ENCODE assay signal across 25 mouse cellular contexts in genomic region chr2:50706652-50707051, GRCm38 (mm10).
DNase-seq lines count a peak whose midpoint lies in the region; ATAC-seq and TF ChIP-seq lines count a peak whose summit lies in the region.
"Had no signal": no experiment of that assay in that cellular context is flagged by ENCODE, and none has a peak within 500 bp of the region (broad histone marks: within the 10 kb centered on the region; RNA-seq: fewer than 3 reads in every experiment).

No protein-coding gene starts in this region.

- no peak overlapping the region for H3K4me2 ChIP-seq in intestine, embryonic 15.5 days (replicated peaks)
- H3K4me2 ChIP-seq in intestine, postnatal 0 days (replicated peaks; ENCODE audit: low read depth), result no peak overlapping the region
- H3K4me2 ChIP-seq in midbrain, embryonic 11.5 days, result no peak overlapping the region
- no peak overlapping the region for H3K4me2 ChIP-seq in midbrain, embryonic 14.5 days (ENCODE audit: low read length)
- no peak overlapping the region for H3K4me2 ChIP-seq in embryonic facial prominence, embryonic 11.5 days (ENCODE audit: low read depth, low read length)
- H3K4me2 ChIP-seq: hindbrain, embryonic 15.5 days; liver, embryonic 11.5 days; midbrain, embryonic 15.5 days had no signal

- H3K27ac ChIP-seq in intestine, embryonic 15.5 days, result 0 out of 2 replicates have a peak overlapping the region, but pooled peaks have one; percentile 30
- H3K27ac ChIP-seq in intestine, postnatal 0 days (ENCODE audit: low read depth, low read length), result no peak overlapping the region
- no peak overlapping the region for H3K27ac ChIP-seq in midbrain, embryonic 11.5 days (ENCODE audit: low read depth, low read length)
- no peak overlapping the region for H3K27ac ChIP-seq in midbrain, embryonic 14.5 days (replicated peaks; ENCODE audit: low read depth, low read length)
- H3K27ac ChIP-seq in embryonic facial prominence, embryonic 11.5 days (replicated peaks; ENCODE audit: low read depth, low read length), result no peak overlapping the region
- H3K27ac ChIP-seq: hindbrain, embryonic 15.5 days; layer of hippocampus, adult 2 months; midbrain, embryonic 15.5 days had no signal

- peak; percentile 78 for DNase-seq in midbrain, embryonic 11.5 days (ENCODE audit: low spot score, missing footprints)
- DNase-seq in midbrain, embryonic 14.5 days, result no peak
- peak; percentile 38 for DNase-seq in embryonic facial prominence, embryonic 11.5 days (ENCODE audit: low spot score)
- no peak for DNase-seq in left cerebral cortex, adult 11 months (ENCODE audit: low spot score)
- no peak for DNase-seq in urinary bladder, postnatal 36 days (ENCODE audit: low spot score in 2 of 2)
- DNase-seq: adrenal gland, postnatal 10 days; cerebellum, postnatal 10 days; gastrocnemius, postnatal 10 days; heart, adult 11 months; heart, postnatal 36 days; kidney, postnatal 14 days; left cerebral cortex, postnatal 4 days; lung, postnatal 10 days; spleen, adult 18-20 months; thymus, adult 2 months had no signal

- no peak for ATAC-seq in intestine, embryonic 15.5 days
- no peak for ATAC-seq in intestine, postnatal 0 days
- no peak for ATAC-seq in midbrain, embryonic 11.5 days (ENCODE audit: low FRiP score)
- ATAC-seq in midbrain, embryonic 14.5 days (ENCODE audit: low FRiP score, low TSS enrichment), result no peak
- ATAC-seq in embryonic facial prominence, embryonic 11.5 days (replicated peaks; ENCODE audit: insufficient number of reproducible peaks, low FRiP score, low TSS enrichment, low read depth), result no peak
- ATAC-seq: activated CD4-positive, CD25-positive, alpha-beta regulatory T cell, adult 4 months; forebrain, embryonic 14.5 days; intestine, embryonic 16.5 days; midbrain, embryonic 15.5 days had no signal

- H3K4me1 ChIP-seq in intestine, embryonic 15.5 days (replicated peaks), result 0 out of 2 replicates have a peak, but pooled peaks cover 3% of the 10 kb centered on the region
- H3K4me1 ChIP-seq in intestine, postnatal 0 days (replicated peaks; ENCODE audit: control insufficient read depth, insufficient read depth, low read length), result no peaks in the 10 kb centered on the region
- H3K4me1 ChIP-seq in midbrain, embryonic 11.5 days (ENCODE audit: control insufficient read depth, insufficient read depth, low read length), result no peaks in the 10 kb centered on the region
- H3K4me1 ChIP-seq in midbrain, embryonic 14.5 days (ENCODE audit: control insufficient read depth, insufficient read depth, low read length), result peaks cover 10% of the 10 kb centered on the region
- H3K4me1 ChIP-seq in embryonic facial prominence, embryonic 11.5 days (ENCODE audit: control insufficient read depth, insufficient read depth, low read length), result no peaks in the 10 kb centered on the region

- no peaks in the 10 kb centered on the region for H3K9me3 ChIP-seq in intestine, embryonic 15.5 days
- H3K9me3 ChIP-seq in intestine, postnatal 0 days (ENCODE audit: control insufficient read depth), result no peaks in the 10 kb centered on the region
- H3K9me3 ChIP-seq in midbrain, embryonic 11.5 days (ENCODE audit: control insufficient read depth, low read length), result no peaks in the 10 kb centered on the region
- H3K9me3 ChIP-seq in midbrain, embryonic 14.5 days (ENCODE audit: control insufficient read depth, low read length), result no peaks in the 10 kb centered on the region
- H3K9me3 ChIP-seq in embryonic facial prominence, embryonic 11.5 days (replicated peaks; ENCODE audit: control insufficient read depth, low read length), result no peaks in the 10 kb centered on the region
- H3K9me3 ChIP-seq: hindbrain, embryonic 15.5 days; midbrain, embryonic 15.5 days had no signal

- no peak for TF ChIP-seq CTCF in intestine, postnatal 0 days (IDR thresholded peaks at IDR 0.05; ENCODE audit: low read depth)

- no peak overlapping the region for H3K4me3 ChIP-seq in intestine, embryonic 15.5 days (replicated peaks)
- H3K4me3 ChIP-seq in intestine, postnatal 0 days (ENCODE audit: low read depth, low read length), result no peak overlapping the region
- H3K4me3 ChIP-seq in midbrain, embryonic 11.5 days (ENCODE audit: low read depth, low read length), result no peak overlapping the region
- no peak overlapping the region for H3K4me3 ChIP-seq in midbrain, embryonic 14.5 days (replicated peaks; ENCODE audit: low read depth, low read length)
- H3K4me3 ChIP-seq in embryonic facial prominence, embryonic 11.5 days (ENCODE audit: low read depth, low read length), result no peak overlapping the region
- H3K4me3 ChIP-seq: hindbrain, embryonic 15.5 days; layer of hippocampus, adult 2 months; midbrain, embryonic 15.5 days; myocyte had no signal

- WGBS in intestine, embryonic 15.5 days, result 52% methylated on average over 3 of the region's 3 CpGs
- 57% methylated on average over 3 of the region's 3 CpGs for WGBS in intestine, postnatal 0 days
- 69% methylated on average over 3 of the region's 3 CpGs for WGBS in midbrain, embryonic 11.5 days
- 83% methylated on average over 3 of the region's 3 CpGs for WGBS in midbrain, embryonic 14.5 days
- 20% methylated on average over 3 of the region's 3 CpGs for WGBS in embryonic facial prominence, embryonic 11.5 days

- no peak overlapping the region for H3K9ac ChIP-seq in intestine, embryonic 15.5 days
- H3K9ac ChIP-seq in intestine, postnatal 0 days (ENCODE audit: low read depth, low read length), result no peak overlapping the region
- no peak overlapping the region for H3K9ac ChIP-seq in midbrain, embryonic 11.5 days (ENCODE audit: low read length)
- H3K9ac ChIP-seq in midbrain, embryonic 14.5 days (replicated peaks; ENCODE audit: low read length), result no peak overlapping the region
- no peak overlapping the region for H3K9ac ChIP-seq in embryonic facial prominence, embryonic 11.5 days (replicated peaks; ENCODE audit: low read length)
- H3K9ac ChIP-seq: hindbrain, embryonic 15.5 days; midbrain, embryonic 15.5 days had no signal

- H3K36me3 ChIP-seq in intestine, embryonic 15.5 days, result no peaks in the 10 kb centered on the region
- H3K36me3 ChIP-seq in intestine, postnatal 0 days (ENCODE audit: control insufficient read depth, insufficient read depth), result no peaks in the 10 kb centered on the region
- no peaks in the 10 kb centered on the region for H3K36me3 ChIP-seq in midbrain, embryonic 11.5 days (ENCODE audit: control insufficient read depth, insufficient read depth, low read length)
- no peaks in the 10 kb centered on the region for H3K36me3 ChIP-seq in midbrain, embryonic 14.5 days (ENCODE audit: control insufficient read depth, insufficient read depth, low read length)
- no peaks in the 10 kb centered on the region for H3K36me3 ChIP-seq in embryonic facial prominence, embryonic 11.5 days (replicated peaks; ENCODE audit: control insufficient read depth, insufficient read depth, low read depth, low read length)
- H3K36me3 ChIP-seq: hindbrain, embryonic 15.5 days; midbrain, embryonic 15.5 days had no signal

- H3K27me3 ChIP-seq in intestine, embryonic 15.5 days (replicated peaks), result no peaks in the 10 kb centered on the region
- H3K27me3 ChIP-seq in intestine, postnatal 0 days (replicated peaks; ENCODE audit: control insufficient read depth, insufficient read depth, low read length), result no peaks in the 10 kb centered on the region
- H3K27me3 ChIP-seq in midbrain, embryonic 11.5 days (ENCODE audit: control insufficient read depth, insufficient read depth, low read length), result no peaks in the 10 kb centered on the region
- H3K27me3 ChIP-seq in midbrain, embryonic 14.5 days (ENCODE audit: control insufficient read depth, insufficient read depth, low read length), result no peaks in the 10 kb centered on the region
- no peaks in the 10 kb centered on the region for H3K27me3 ChIP-seq in embryonic facial prominence, embryonic 11.5 days (ENCODE audit: control insufficient read depth, insufficient read depth, low read length)
- H3K27me3 ChIP-seq: hindbrain, embryonic 15.5 days; midbrain, embryonic 15.5 days had no signal

Comparison
In these comparisons a context has a peak if more than half of its experiments do, and no peak if none do; other contexts are left out.
1. DNase-seq: peak in midbrain, embryonic 11.5 days (single experiment) and embryonic facial prominence, embryonic 11.5 days (single experiment); none in midbrain, embryonic 14.5 days (single experiment), left cerebral cortex, adult 11 months (single experiment) and urinary bladder, postnatal 36 days (0 of 2).